Mouse (Mus musculus): ENCODE results near the gene Zscan29. TPM values are rescaled to one million over a fixed set of nuclear protein-coding genes. Genes with fewer than 3 reads are reported as not detected.
A peak's percentile ranks its signal among the peaks of the same experiment; 100 is the strongest.

The Zscan29 gene
- 15.4 and 15.6 TPM in 2 replicates for polyA plus RNA-seq (2014; fragmentation: Nextera tagmentation; extraction: Ambion mirVana)

GRCm38 (mm10) chr2:121170980-121171742 is at the start of gene Zscan29:
Gene Zscan29 (minus strand): TSS chr2:121171125.
- Histone ChIP-seq H3K4me1 (replicated peaks; ENCODE audit: control insufficient read depth, insufficient read depth, low read length) (peaks cover 9% of the 10 kb centered on the region; the same call in 1 of the 2 replicates), H3K4me3 (ENCODE audit: low read depth, low read length) (peak within 1 kb of the TSS; percentile 61), H3K27ac (ENCODE audit: low read depth, low read length) (peak within 1 kb of the TSS; percentile 71), H3K9ac (ENCODE audit: low read length) (peak within 1 kb of the TSS; percentile 83), H3K9me3 (ENCODE audit: control insufficient read depth, low read length) (no peaks in the 10 kb centered on the region), H3K4me2 (ENCODE audit: low read depth, low read length, severe bottlenecking) (peak within 1 kb of the TSS; percentile 84), H3K27me3 (ENCODE audit: control insufficient read depth, insufficient read depth, low read length) (no peaks in the 10 kb centered on the region), H3K36me3 (ENCODE audit: control insufficient read depth, insufficient read depth, low read length) (no peaks in the 10 kb centered on the region; the same call in 1 of the 2 replicates)
- DNase-seq (ENCODE audit: low spot score) (peak; percentile 95), ATAC-seq (replicated peaks; ENCODE audit: low FRiP score) (peak; percentile 97)
- under 1% methylated on average over 66 of the region's 66 CpGs for WGBS

- Histone ChIP-seq H3K9me3 (ENCODE audit: control insufficient read depth, low read length) (no peaks in the 10 kb centered on the region), H3K4me2 (ENCODE audit: low read depth, low read length, severe bottlenecking) (no peak overlapping the region), H3K36me3 (ENCODE audit: control insufficient read depth, insufficient read depth, low read length) (peaks cover 11% of the 10 kb centered on the region; the same call in 1 of the 2 replicates), H3K4me3 (ENCODE audit: low read depth, low read length) (no peak overlapping the region), H3K4me1 (replicated peaks; ENCODE audit: control insufficient read depth, insufficient read depth, low read length) (no peaks in the 10 kb centered on the region), H3K27ac (ENCODE audit: low read depth, low read length) (no peak overlapping the region), H3K27me3 (ENCODE audit: control insufficient read depth, insufficient read depth, low read length) (no peaks in the 10 kb centered on the region), H3K9ac (ENCODE audit: low read length) (no peak overlapping the region)
- no peak for DNase-seq (ENCODE audit: low spot score)
- ATAC-seq (replicated peaks; ENCODE audit: low FRiP score), result no peak
Observed at GRCm38 (mm10) chr2:121219994-121220393, 49.1 kb upstream of the Zscan29 start.

GRCm38 (mm10) chr2:121219177-121219576 is 48.3 kb upstream of the Zscan29 start:
- no peak overlapping the region for H3K4me2 ChIP-seq (ENCODE audit: low read depth, low read length, severe bottlenecking)
- no peaks in the 10 kb centered on the region for H3K9me3 ChIP-seq (ENCODE audit: control insufficient read depth, low read length)
- DNase-seq (ENCODE audit: low spot score), result no peak
- H3K4me3 ChIP-seq (ENCODE audit: low read depth, low read length), result no peak overlapping the region
- no peak overlapping the region for H3K27ac ChIP-seq (ENCODE audit: low read depth, low read length)
- H3K36me3 ChIP-seq (ENCODE audit: control insufficient read depth, insufficient read depth, low read length), result peaks cover 11% of the 10 kb centered on the region; the same call in 1 of the 2 replicates
- H3K4me1 ChIP-seq (replicated peaks; ENCODE audit: control insufficient read depth, insufficient read depth, low read length), result no peaks in the 10 kb centered on the region
- no peaks in the 10 kb centered on the region for H3K27me3 ChIP-seq (ENCODE audit: control insufficient read depth, insufficient read depth, low read length)
- H3K9ac ChIP-seq (ENCODE audit: low read length), result no peak overlapping the region
- ATAC-seq (replicated peaks; ENCODE audit: low FRiP score), result no peak

GRCm38 (mm10) chr2:121214491-121214890 is 43.6 kb upstream of the Zscan29 start:
- Histone ChIP-seq H3K27ac (ENCODE audit: low read depth, low read length) (no peak overlapping the region), H3K9ac (ENCODE audit: low read length) (no peak overlapping the region), H3K4me3 (ENCODE audit: low read depth, low read length) (no peak overlapping the region), H3K9me3 (ENCODE audit: control insufficient read depth, low read length) (no peaks in the 10 kb centered on the region), H3K4me1 (replicated peaks; ENCODE audit: control insufficient read depth, insufficient read depth, low read length) (no peaks in the 10 kb centered on the region), H3K27me3 (ENCODE audit: control insufficient read depth, insufficient read depth, low read length) (no peaks in the 10 kb centered on the region), H3K4me2 (ENCODE audit: low read depth, low read length, severe bottlenecking) (no peak overlapping the region), H3K36me3 (ENCODE audit: control insufficient read depth, insufficient read depth, low read length) (peaks cover 21% of the 10 kb centered on the region; the same call in 1 of the 2 replicates)
- 94% methylated on average over 3 of the region's 3 CpGs for WGBS
- ATAC-seq (replicated peaks; ENCODE audit: low FRiP score) (no peak), DNase-seq (ENCODE audit: low spot score) (no peak)

GRCm38 (mm10) chr2:121206541-121206940 is 35.6 kb upstream of the Zscan29 start:
- no peak overlapping the region for H3K4me2 ChIP-seq (ENCODE audit: low read depth, low read length, severe bottlenecking)
- no peaks in the 10 kb centered on the region for H3K9me3 ChIP-seq (ENCODE audit: control insufficient read depth, low read length)
- WGBS, result 93% methylated on average over 3 of the region's 3 CpGs
- DNase-seq (ENCODE audit: low spot score), result no peak
- H3K27ac ChIP-seq (ENCODE audit: low read depth, low read length), result no peak overlapping the region
- H3K9ac ChIP-seq (ENCODE audit: low read length), result no peak overlapping the region
- H3K4me3 ChIP-seq (ENCODE audit: low read depth, low read length), result no peak overlapping the region
- no peaks in the 10 kb centered on the region for H3K4me1 ChIP-seq (replicated peaks; ENCODE audit: control insufficient read depth, insufficient read depth, low read length)
- no peaks in the 10 kb centered on the region for H3K27me3 ChIP-seq (ENCODE audit: control insufficient read depth, insufficient read depth, low read length)
- H3K36me3 ChIP-seq (ENCODE audit: control insufficient read depth, insufficient read depth, low read length), result peaks cover 22% of the 10 kb centered on the region
- ATAC-seq (replicated peaks; ENCODE audit: low FRiP score), result no peak

GRCm38 (mm10) chr2:121204276-121204675 is 33.4 kb upstream of the Zscan29 start:
- peaks cover 17% of the 10 kb centered on the region for H3K36me3 ChIP-seq (ENCODE audit: control insufficient read depth, insufficient read depth, low read length)
- peak; percentile 41 for DNase-seq (ENCODE audit: low spot score)
- no peak overlapping the region for H3K9ac ChIP-seq (ENCODE audit: low read length)
- H3K4me3 ChIP-seq (ENCODE audit: low read depth, low read length), result no peak overlapping the region
- H3K27me3 ChIP-seq (ENCODE audit: control insufficient read depth, insufficient read depth, low read length), result no peaks in the 10 kb centered on the region
- 95% methylated on average over 17 of the region's 17 CpGs for WGBS
- no peaks in the 10 kb centered on the region for H3K9me3 ChIP-seq (ENCODE audit: control insufficient read depth, low read length)
- H3K4me2 ChIP-seq (ENCODE audit: low read depth, low read length, severe bottlenecking), result no peak overlapping the region
- ATAC-seq (replicated peaks; ENCODE audit: low FRiP score), result no peak
- no peaks in the 10 kb centered on the region; the same call in 1 of the 2 replicates for H3K4me1 ChIP-seq (replicated peaks; ENCODE audit: control insufficient read depth, insufficient read depth, low read length)
- H3K27ac ChIP-seq (ENCODE audit: low read depth, low read length), result no peak overlapping the region

- H3K4me1 ChIP-seq (replicated peaks; ENCODE audit: control insufficient read depth, insufficient read depth, low read length), result no peaks in the 10 kb centered on the region; the same call in 1 of the 2 replicates
- no peaks in the 10 kb centered on the region for H3K27me3 ChIP-seq (ENCODE audit: control insufficient read depth, insufficient read depth, low read length)
- H3K36me3 ChIP-seq (ENCODE audit: control insufficient read depth, insufficient read depth, low read length), result peaks cover 20% of the 10 kb centered on the region
- H3K9ac ChIP-seq (ENCODE audit: low read length), result no peak overlapping the region
- no peak for DNase-seq (ENCODE audit: low spot score)
- H3K27ac ChIP-seq (ENCODE audit: low read depth, low read length), result no peak overlapping the region
- no peaks in the 10 kb centered on the region for H3K9me3 ChIP-seq (ENCODE audit: control insufficient read depth, low read length)
- H3K4me3 ChIP-seq (ENCODE audit: low read depth, low read length), result no peak overlapping the region
- no peak overlapping the region for H3K4me2 ChIP-seq (ENCODE audit: low read depth, low read length, severe bottlenecking)
- WGBS, result 95% methylated on average over 9 of the region's 9 CpGs
- ATAC-seq (replicated peaks; ENCODE audit: low FRiP score), result no peak
Observed at GRCm38 (mm10) chr2:121195466-121195865, 24.5 kb upstream of the Zscan29 start.

GRCm38 (mm10) chr2:121188530-121188929 is 17.6 kb upstream of the Zscan29 start:
- no peak for DNase-seq (ENCODE audit: low spot score)
- no peak overlapping the region for H3K4me3 ChIP-seq (ENCODE audit: low read depth, low read length)
- H3K9ac ChIP-seq (ENCODE audit: low read length), result no peak overlapping the region
- no peak overlapping the region for H3K27ac ChIP-seq (ENCODE audit: low read depth, low read length)
- H3K36me3 ChIP-seq (ENCODE audit: control insufficient read depth, insufficient read depth, low read length), result peaks cover 24% of the 10 kb centered on the region
- H3K27me3 ChIP-seq (ENCODE audit: control insufficient read depth, insufficient read depth, low read length), result no peaks in the 10 kb centered on the region
- H3K4me2 ChIP-seq (ENCODE audit: low read depth, low read length, severe bottlenecking), result no peak overlapping the region
- 77% methylated on average over 1 of the region's 1 CpGs for WGBS
- H3K9me3 ChIP-seq (ENCODE audit: control insufficient read depth, low read length), result no peaks in the 10 kb centered on the region
- no peak for ATAC-seq (replicated peaks; ENCODE audit: low FRiP score)
- no peaks in the 10 kb centered on the region for H3K4me1 ChIP-seq (replicated peaks; ENCODE audit: control insufficient read depth, insufficient read depth, low read length)

GRCm38 (mm10) chr2:121184142-121184541 is 13.2 kb upstream of the Zscan29 start:
- Histone ChIP-seq H3K9me3 (ENCODE audit: control insufficient read depth, low read length) (no peaks in the 10 kb centered on the region), H3K27me3 (ENCODE audit: control insufficient read depth, insufficient read depth, low read length) (no peaks in the 10 kb centered on the region), H3K4me2 (ENCODE audit: low read depth, low read length, severe bottlenecking) (no peak overlapping the region), H3K27ac (ENCODE audit: low read depth, low read length) (no peak overlapping the region), H3K4me3 (ENCODE audit: low read depth, low read length) (no peak overlapping the region), H3K4me1 (replicated peaks; ENCODE audit: control insufficient read depth, insufficient read depth, low read length) (no peaks in the 10 kb centered on the region), H3K9ac (ENCODE audit: low read length) (no peak overlapping the region), H3K36me3 (ENCODE audit: control insufficient read depth, insufficient read depth, low read length) (peaks cover 13% of the 10 kb centered on the region)
- ATAC-seq (replicated peaks; ENCODE audit: low FRiP score) (no peak), DNase-seq (ENCODE audit: low spot score) (no peak)
- WGBS, result 94% methylated on average over 7 of the region's 7 CpGs

Data from forebrain, embryonic 11.5 days (tissue).